Mouse (Mus musculus): ENCODE measurements around the gene Abcg1.

DNA sequence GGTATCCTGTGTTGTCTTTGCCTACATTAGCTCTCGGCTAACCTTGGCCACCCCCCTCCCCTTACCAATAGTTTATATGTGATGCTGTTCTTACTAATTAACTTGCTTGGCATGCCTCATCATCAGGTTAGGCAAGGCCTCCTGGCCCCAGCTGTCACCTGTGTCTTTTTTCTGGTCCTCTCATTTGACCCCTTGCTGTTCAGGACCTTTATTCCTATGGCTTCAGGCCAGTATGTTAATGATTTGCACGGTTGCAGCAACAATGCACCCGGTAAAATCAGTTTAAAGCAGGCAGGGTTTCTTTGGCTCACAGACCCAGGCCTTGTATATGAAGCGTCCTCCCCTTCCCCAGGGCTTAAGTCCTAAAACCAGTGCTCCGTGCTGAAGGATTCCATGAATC lies 95.0 kb downstream of the Abcg1 start:
- TF ChIP-seq CTCF (IDR thresholded peaks at IDR 0.05; ENCODE audit: insufficient read depth, low read length) (no peak), POLR2A (IDR thresholded peaks at IDR 0.05; ENCODE audit: borderline replicate concordance, extremely low read depth, low read depth, low read length) (no peak)
